Mouse (Mus musculus) inflammation-experienced regulatory T-cells, adult 6 months (primary cell): ENCODE results near the gene Hfe. TPM values are rescaled to one million over a fixed set of nuclear protein-coding genes. Genes with fewer than 3 reads are reported as not detected.
"Not testable (repeated sequence)": the region's sequence is repeated elsewhere in the genome, so short reads cannot be mapped to it uniquely, and the experiment has no call there.

Experiments used
- ATAC-seq: one replicate; pipeline ENCODE4 v1.8.0; 2017
- polyA plus RNA-seq, 3 experiments: library from polyadenylated mRNA; unstranded; fragments of 100-300 nt; shearing (Covaris generic); gene quantifications; one replicate each; pipeline ENCODE4 v1.2.1; 2017

The Hfe gene
- polyA plus RNA-seq, 3 experiments from 2014 or later: 0.32 to 1.7 TPM; not detected in 1

- ATAC-seq: no peak
These were observed 5.8 kb upstream of the Hfe start for GRCm38 (mm10) chr13:23716261-23717042.

- peak; percentile 44 for ATAC-seq
These were observed 810 bp downstream of the Hfe start for GRCm38 (mm10) chr13:23709714-23710373.

DNA sequence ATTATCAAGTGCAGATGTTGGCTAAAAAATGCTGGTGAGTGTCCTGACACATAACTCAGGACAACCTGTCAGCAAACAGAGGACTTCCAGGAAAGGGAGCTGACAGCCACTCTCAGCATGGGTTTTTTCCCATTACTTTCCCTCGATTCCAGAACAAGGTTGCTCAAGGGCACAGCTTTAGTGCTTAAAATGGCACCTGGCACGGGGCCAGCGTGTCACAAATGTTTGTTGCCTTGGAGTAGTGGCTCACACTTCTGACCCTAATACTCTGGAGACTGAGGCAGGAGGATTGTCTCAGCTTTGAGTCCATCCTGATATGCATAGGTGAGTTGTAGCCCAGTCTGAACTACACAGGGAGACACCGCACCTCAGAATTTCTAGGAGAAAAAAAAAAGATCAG, 2.0 kb downstream of the Hfe start:
- ATAC-seq: no peak

GRCm38 (mm10) chr13:23708041-23708440, 2.6 kb downstream of the Hfe start:
- ATAC-seq: no peak

DNA sequence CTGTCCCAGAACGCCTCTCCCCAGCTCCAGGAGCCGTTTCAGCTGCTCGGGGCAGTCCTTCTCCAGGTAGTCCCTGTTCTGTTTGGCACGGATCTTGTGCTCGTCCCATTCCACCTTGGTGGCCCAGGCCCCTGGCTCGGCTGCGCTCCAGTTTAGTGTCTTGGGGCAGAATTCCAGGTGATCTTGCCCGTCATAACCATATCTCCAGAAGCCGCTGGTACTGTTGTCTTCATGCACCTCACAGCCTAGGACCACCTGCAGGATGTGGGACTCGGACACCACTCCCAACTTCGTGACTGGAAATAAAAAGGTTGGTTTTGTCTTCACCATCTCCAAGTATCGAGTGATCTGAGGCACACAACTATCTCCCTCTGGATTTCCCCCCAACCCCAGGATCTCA, 3.9 kb downstream of the Hfe start:
- no peak for ATAC-seq

DNA sequence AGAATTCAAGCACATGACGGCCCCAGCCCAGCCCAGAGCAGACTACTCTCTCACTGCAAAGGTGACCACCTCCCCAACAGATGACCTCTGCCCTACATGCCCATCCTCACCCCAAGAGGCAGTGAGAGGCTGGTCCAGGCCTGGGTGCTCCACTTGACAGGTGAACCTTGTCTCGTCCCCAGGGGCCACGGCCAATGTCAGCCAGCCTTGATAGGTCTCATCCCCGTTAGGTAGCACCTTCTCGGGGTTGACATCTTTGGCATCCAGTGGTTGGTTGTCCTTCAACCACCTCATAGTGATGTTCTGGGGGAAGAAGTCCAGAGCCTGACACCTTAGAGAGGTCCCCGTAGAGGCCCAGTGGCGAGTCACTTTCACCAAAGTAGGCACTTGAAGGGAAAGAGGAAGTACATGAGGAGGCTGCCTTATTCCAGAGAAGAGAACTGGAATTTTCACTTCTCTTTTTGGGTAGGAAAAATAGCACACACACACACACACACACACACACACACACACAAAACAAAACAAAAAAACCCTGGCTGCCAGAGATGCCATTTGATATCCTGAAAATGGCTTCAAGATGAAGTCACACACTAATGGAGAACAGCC, 4.8 kb downstream of the Hfe start:
- ATAC-seq: no peak

DNA sequence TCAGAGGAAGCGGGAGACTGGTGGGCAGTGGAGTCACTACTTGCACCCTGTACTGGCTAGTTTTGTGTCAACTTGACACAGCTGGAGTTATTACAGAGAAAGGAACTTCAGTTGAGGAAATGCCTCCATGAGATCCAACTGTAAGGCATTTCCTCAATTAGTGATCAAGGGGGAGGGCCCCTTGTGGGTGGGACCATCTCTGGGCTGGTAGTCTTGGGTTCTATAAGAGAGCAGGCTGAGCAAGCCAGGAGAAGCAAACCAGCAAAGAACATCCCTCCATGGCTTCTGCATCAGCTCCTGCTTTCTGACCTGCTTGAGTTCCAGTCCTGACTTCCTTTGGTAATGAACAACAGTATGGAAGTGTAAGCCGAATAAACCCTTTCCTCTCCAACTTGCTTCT, 7.9 kb downstream of the Hfe start:
- ATAC-seq: not testable (repeated sequence)

GRCm38 (mm10) chr13:23702220-23702619, 8.4 kb downstream of the Hfe start:
- no peak for ATAC-seq

GRCm38 (mm10) chr13:23700786-23701520, 9.7 kb downstream of the Hfe start:
- peak; percentile 52 for ATAC-seq

GRCm38 (mm10) chr13:23699767-23700166, 10.9 kb downstream of the Hfe start:
- ATAC-seq: no peak

- no peak for ATAC-seq
These were observed 11.7 kb downstream of the Hfe start for GRCm38 (mm10) chr13:23698996-23699395.

GRCm38 (mm10) chr13:23698300-23698693, 12.4 kb downstream of the Hfe start, which contains the start of gene Hist1h4c:
Gene Hist1h4c (minus strand): TSS chr13:23698454.
- peak; percentile 88 for ATAC-seq

DNA sequence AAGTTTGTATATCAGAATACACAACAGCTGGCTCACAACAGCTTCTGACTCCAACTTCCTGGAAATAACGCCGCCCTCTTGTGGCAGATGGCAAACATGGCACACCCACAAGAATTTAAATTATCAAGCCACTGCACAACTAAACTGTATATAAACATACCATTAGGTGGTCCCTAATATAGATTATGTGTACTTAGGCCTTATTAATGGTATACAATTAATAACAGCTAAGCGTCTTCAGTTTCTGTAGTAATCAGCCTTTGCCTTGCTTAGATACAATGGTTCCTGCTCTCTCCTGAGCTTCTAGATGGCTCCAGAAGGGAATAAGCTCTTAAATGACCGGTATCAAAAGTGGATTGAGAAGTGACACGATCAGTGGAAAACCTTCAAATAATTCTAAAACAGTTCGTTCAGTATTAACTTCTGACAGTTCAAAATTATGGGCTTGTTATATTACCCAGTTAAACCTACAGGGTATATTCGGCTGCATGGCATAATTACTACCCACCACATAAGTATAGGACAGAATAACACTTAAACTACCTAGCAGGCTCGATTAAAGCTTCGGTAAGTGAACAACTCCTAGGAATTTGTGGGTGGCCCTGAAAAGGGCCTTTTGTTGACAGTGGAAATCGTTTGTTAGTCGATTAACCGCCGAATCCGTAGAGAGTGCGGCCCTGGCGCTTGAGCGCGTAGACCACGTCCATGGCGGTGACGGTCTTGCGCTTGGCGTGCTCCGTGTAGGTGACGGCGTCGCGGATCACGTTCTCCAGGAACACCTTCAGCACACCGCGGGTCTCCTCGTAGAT, 13.0 kb downstream of the Hfe start:
- ATAC-seq: peak; percentile 32

- no peak for ATAC-seq
These were observed 14.6 kb downstream of the Hfe start for GRCm38 (mm10) chr13:23696061-23696474.

- ATAC-seq: no peak
These were observed 15.1 kb downstream of the Hfe start, which contains the start of gene Hist1h1t for GRCm38 (mm10) chr13:23695514-23695913. Gene Hist1h1t (plus strand): TSS chr13:23695814.

DNA sequence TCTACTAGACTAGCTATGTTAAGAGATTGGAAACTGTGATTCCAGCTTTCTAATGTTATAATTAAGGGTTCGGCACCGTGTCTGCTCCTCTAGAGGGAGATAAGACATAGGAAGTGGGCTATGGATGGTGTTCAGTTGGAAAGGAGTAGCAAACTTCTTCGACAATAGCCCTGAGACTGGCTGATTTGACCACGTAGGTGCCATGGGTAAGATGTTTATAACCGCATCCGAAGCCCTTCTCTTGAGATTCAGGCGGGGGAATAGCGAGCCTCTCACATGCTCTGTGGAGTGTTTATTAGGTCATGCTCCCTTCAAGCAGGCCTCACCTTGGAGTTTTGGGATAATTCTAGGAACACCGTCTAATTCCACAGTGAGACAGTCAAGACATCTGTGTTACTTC, 15.7 kb downstream of the Hfe start:
- ATAC-seq: no peak

DNA sequence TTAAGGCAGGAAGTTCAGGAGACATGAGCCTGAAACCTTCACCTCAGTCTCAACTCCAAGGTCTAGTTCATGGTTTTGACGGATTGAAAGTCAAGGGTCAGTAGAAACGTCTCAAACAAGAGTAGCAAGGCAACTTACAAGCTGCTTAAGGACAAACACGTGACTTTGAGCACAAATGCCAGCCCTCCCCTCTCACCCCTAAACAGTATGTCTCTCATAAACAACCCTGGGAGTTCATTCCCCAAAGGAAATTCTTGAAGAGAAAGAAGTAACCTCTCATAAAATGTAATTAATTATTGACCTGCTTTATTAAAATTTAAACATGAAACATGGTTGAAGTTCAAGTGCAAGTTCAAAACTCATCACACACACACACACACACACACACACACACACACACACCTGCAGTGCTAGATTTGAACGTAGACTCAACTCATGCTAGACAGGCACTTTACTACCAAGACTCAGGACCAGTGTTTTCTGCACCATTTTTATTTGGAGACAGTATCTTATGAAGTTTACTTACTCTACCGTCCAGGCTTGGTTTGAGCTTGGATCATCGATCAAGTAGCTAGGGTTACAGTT, 16.7 kb downstream of the Hfe start:
- no peak for ATAC-seq

DNA sequence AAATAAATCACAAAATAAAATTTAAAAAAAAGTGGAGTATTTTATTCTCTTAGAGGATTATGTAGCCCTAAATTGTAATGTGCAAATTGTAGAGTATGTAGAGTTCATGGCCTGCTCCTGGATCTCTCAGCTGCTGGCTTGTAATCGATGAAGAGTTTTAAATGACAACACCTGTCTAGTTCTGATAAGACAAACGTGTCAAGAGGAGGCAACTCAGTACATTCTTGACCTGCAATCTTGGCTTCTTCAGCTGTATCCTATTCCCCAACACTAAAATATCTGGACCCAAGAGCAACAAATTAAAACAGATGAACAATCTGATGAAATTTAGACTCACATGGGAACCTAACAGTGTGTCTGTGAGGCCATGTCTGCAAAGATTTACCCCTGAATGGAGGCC, 21.2 kb downstream of the Hfe start:
- no peak for ATAC-seq

DNA sequence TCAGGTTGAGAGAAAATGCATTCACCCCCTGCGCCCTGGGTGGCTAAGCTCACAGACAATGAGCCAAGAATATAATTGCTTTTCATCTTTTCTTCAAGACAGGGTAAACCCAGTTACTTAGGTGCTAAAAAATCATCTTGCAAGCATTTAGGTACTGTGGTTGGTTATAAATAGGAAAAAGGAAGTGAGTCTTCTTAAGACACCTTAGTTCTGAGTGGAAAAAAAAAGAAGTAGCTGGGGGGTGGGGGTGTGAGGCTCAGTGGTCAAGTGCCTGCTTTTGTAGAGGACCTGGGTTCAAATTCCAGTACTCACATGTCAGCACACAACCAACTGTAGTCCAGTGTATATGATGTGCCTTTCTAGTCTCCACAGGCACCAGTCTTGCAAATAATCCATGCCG, 21.7 kb downstream of the Hfe start:
- no peak for ATAC-seq

DNA sequence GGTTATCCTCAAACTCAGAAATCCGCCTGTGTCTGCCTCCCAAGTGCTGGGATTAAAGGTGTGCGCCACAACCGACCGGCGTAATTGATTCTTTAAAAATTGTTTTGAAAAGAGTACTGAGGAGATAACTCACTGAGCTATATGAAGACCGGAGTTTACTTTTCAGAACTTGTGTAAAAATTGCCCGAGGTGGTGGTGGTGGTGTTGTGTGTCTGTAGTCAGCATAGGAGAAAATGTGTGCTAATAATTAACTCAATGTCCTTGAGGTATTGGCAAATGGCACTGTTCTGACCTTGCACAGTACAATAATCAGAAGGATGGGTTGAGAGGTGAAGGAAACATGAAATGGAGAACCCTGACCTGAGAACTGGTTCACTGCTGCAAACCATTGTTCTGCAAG, 22.7 kb downstream of the Hfe start:
- no peak for ATAC-seq

DNA sequence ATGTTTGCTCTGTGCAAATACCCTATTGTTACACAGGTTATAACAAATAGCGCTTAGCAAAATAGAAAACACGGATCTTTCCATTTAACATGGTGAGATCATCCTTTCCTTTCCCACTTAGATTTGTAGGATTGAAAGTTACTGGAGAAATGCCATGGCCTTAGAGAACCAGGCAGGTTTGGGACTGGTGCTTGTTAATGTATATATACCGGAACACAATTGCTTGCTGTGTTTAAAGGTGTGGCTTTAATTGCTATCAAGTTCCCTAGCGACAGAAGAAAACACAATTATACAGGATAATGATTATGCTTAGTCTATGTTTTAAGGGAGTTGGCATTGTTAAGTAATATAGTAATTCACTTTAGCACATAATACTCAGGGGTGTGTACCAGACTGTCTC, 23.5 kb downstream of the Hfe start:
- no peak for ATAC-seq

DNA sequence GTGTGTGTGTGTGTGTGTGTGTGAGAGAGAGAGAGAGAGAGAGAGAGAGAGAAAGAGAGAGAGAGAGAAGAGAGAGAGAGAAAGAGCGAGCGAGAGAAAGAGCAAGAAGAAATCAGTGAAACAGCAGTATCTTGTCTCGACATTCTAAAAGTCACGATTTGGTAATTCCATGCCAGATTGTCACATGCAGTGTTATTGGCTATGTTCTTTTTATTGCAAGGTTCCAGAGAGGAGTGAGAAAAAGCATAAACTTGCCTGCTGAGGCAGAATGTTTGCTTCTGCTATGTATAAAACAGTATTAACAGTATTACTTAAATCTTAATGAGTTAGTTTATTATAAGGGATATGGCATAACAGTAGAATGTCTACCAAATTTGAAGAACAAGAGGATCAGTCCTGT, 24.7 kb downstream of the Hfe start:
- ATAC-seq: no peak
